Mouse (Mus musculus): ENCODE results near the gene Pfdn2.

Pfdn2 gene

DNA sequence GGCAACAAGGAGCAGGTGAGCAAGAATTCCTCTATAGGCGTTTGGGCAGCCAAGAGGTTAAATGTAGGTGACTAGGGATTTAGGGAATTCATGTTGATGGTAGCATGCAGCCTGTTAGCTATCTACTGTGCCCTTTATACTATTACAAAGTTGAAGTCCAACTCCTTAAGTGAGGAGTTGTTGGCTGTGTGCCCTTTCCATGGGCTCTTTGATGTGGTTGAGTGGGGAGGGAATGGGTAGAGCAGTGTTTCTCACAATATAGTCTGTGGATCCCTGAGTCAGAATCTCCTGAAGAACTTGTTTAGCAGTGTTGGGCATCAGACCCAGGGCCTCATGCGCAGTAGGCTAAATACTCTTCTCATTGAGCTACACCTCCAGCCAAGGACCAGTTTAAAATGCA lies 11.3 kb downstream of the Pfdn2 start:
- DNase-seq, result no peak

DNA sequence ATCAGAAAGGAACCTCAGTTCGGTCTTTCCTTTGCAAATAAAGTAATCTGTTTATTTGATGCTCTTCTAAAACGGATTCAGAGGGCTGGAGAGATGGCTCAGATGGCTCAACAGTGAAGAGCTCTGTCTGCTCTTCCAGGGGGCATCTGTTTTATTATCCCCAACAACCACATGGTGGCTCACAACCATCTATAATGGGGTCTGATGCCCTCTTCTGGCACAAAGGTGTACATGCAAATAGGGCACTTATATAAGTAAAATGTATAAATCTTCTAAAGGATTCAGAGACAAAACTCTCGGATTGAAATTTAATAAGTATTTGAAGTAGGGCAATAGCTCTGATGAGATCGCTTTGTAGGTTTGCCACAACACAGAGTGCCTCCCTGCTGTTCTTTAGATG lies 13.0 kb downstream of the Pfdn2 start:
- DNase-seq, result peak; percentile 33 to 39

DNA sequence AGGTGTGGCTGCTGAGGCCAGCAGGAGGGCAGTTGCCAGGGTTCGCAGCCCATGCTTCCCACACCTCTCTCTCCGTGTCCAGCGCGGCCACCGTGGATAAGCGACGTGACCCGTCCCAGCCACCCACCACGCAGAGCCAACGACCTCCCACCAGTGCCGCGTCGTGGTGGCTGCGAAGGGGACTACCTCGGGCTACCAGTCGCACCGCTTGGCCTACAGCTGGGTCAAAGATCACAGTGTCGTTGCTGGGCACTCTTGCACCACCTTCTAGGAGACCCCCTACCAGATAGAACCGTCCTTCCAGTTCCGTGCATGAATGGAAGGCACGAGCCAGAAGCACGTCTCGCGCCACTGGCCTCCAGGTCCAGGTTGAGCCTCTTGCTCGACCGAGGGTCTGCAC lies 14.8 kb downstream of the Pfdn2 start:
- peak in 1 of 2 experiments; percentile 47 for DNase-seq

DNA sequence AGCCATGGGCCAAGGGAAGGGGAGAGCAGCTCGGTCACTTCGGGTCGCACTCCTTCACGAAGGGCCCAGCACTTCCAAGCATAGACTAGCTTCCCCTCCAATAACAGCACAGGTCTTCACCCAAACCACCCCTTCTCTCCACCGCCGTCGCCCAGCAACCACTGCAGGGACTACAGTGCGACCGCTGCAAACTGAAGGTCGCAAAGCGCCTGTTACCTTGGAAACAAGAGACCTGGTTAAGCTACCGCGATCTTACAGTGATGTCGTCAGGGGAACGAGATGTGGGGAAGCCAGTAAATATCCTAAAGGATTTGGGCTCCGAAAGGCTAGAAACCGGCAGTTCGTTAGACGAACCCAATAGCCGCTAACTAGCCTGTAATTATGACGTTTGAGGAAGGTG lies 15.2 kb downstream of the Pfdn2 start, which contains the start of gene Klhdc9:
Klhdc9 (minus strand) TSS at position 143 of the 400 bp plus-strand sequence.
- peak; percentile 78 to 85 for DNase-seq

DNA sequence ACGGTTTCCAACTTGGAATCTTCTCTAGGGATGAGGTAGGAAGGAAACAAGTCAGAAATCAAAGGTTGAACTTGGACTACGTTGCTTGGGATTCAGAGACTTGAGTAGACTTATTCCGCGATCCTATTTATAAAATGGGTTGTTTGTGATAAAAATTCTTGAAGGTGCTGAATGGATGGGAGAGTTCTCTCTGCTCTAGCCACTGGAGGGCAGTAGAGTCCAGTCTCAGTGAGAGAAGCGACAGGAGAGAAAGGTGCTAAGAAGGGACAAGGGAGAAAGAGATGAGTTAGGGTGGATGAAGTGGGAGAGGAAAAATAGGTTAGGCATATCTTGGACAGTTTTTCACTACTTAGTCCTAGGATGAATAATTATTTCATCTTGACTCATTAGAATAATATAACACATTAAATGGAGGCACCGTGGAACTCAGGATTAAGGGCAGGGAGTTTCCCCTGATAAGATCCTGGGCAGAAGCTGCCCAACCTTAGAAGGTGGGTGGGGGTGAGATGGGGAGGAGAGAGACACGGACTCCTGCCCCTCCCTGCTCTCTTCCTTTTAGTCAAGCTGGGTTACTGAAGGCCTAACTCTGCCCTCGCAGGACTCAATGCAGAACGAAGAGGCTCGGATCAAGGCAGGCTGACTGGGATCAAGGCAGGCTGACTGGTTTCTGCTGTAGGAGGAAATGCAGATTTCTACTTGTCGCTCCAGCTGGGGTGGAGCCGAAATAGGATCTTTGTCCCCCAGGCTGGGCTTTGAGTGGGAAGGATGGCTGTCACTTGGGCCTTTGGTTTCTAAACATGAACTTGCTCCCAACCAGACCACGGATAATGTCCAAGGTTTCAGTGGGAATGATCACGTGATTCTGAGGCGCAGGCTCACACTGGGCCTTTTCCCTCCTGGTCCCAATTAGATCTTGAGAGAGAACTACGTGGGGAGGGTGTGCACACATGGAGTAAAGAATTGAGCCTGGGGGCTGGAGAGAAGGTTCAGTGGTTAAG lies 15.9 kb downstream of the Pfdn2 start:
- peak; percentile 80 to 85 for DNase-seq

DNA sequence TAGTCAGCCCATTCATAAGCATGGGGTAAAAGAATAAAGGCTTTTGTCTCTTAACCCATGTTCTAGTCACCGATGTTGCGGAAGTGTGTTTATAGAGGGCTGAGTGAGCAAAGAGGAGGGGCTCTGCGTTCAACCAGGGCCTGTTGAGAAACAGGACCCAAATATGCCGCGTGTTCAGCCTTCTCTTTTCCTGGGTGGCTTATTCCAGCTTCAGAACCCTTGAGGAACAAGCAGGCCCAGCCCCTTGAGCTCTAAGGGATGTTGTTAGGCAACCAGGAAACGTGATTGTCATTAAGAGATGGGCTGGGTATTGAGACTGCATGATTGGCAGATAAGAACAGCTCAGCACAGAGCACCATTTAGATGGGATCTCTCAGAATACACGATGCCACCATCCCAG lies 20.5 kb downstream of the Pfdn2 start:
- no peak for DNase-seq

DNA sequence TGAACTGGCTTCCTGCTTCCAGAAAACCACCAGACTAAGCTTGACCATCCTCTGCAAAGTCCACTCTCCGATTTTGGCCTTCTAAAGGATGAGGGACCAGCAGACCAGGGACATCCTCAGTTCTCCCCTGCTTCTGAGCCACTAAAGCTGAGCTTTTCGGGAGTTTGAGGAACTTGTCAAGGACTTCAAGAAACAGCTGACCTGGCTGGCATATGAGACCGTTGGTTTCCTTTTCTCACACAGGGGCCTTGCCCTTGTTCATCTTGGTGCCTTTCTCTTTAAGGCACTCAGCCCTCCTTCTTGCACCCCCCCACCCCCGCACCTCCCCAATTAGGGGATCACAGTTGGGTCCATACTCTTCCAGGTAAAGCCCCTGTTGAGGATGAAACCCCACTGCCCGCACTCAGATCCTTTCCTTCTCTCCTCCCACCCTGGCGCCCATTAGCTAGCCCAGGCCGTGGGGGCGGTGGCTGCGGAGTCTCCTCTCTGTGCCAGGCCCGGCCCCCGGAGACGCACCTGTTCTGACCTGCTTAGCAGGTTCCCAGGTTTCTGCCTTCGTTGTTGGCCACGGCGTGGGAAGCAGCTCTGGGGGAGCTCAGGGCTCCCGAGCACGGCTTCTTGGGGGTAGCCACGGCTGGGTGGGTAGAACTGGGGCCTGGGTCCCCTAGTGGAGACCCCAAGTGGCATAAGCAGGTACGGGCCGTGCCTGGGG lies 24.5 kb downstream of the Pfdn2 start, which contains the start of gene Nectin4:
Nectin4 (plus strand) TSS at position 255 of the 712 bp plus-strand sequence.
- DNase-seq, result no peak

DNA sequence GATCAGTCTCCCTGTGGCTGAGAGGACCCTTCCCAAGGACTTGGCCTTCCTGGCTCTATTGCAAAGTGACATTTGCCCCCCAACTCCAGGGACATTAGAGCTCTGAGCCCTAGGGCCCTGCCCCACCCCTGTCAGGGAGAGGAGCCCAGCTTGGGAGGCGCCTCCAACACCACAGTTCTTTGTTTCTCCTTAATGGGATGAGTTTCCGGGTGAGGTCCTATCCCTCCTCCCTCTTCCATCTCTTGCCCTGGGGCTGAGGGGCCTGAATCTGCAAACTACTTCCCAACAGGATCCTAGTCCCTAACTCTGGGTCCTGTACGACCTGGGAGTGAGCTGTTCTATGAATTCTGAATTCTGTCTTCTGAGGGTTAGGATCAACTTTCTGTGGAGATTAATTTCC lies 27.4 kb downstream of the Pfdn2 start:
- no peak for DNase-seq

DNA sequence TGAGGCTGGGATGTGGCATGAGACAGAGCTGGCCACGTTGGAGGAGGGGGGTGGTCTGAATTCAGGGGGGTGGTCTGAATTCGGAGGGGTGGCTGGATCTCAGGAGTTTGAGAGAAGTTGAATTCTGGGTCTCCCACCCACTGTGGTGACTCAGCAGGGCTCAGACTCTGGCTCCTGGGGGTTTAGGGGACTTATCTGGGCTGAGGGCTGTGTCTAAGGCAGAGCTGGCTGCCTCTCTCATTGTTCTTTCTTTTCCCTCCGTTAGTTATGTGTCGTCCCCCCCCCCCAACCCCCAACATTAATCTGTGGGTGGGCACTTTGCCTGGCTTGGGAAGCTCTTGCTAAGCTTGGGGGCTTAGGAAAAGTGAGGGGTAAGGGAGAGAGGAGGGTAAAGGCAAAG lies 28.5 kb downstream of the Pfdn2 start:
- DNase-seq, result no peak

DNA sequence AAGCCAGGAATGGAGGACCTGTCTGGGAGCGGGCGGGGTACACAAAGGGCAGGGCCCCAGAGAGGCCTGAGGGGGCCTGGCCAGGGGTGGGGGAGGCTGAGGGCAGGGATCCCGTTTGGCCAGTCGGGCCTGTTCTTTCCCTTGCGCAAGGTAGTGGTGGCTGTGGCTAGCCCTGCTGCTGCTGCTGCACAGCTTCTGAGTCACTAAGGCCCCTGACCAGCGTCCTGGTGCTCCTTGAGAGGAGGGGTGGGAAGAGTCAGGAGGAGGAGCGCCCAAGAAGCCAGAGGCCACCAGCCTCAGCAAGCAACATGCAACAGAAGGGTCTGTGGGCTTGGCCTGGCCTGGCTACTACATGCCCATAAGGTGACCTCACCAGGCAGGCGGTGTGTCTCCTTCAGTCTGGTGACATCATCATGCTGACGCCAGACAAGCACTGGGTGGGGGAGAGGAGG lies 30.2 kb downstream of the Pfdn2 start:
- DNase-seq, result no peak

DNA sequence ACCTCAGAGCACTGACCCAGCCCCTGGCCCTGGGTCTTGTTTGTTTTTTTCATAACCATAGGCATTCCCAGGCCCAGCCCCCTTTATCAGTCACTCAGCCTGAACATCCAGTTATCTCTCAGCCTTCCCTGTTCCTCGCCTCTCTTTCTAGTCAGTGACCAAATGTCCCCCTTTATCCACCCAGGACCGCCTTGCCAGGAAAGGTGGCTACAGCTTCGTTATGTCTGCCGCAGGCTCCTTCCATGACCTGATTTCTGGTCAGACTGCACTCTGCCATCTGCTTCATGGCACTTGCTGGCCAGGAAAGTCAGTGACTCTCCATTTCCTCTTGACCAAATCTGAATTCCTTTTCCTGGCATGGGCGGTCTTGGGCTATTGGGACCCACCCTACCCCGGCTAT lies 32.8 kb downstream of the Pfdn2 start:
- DNase-seq, result peak; percentile 58 to 70

DNA sequence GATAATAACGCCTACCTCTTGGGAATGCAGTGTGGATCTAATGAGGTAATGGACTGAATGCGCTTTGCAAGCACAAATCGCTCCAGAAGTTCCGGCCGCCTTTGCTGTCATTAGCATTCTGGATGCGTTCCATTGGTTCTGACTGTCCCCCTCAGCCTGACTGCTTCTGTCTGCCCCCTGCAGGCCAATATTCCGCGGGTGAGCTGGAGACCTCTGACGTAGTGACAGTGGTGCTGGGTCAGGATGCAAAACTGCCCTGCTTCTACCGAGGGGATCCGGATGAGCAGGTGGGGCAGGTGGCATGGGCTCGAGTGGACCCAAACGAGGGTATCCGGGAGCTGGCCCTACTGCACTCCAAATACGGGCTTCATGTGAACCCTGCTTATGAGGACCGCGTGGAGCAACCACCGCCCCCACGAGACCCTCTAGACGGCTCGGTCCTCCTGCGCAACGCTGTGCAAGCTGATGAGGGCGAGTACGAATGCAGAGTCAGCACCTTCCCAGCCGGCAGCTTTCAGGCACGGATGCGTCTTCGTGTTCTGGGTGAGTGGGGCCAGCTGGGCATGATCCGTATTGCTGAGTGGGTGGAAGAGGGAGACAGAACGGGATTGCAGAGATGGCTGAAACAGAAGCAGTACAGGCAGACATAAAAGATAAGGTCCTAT lies 34.6 kb downstream of the Pfdn2 start:
- peak; percentile 86 to 92 for DNase-seq

DNA sequence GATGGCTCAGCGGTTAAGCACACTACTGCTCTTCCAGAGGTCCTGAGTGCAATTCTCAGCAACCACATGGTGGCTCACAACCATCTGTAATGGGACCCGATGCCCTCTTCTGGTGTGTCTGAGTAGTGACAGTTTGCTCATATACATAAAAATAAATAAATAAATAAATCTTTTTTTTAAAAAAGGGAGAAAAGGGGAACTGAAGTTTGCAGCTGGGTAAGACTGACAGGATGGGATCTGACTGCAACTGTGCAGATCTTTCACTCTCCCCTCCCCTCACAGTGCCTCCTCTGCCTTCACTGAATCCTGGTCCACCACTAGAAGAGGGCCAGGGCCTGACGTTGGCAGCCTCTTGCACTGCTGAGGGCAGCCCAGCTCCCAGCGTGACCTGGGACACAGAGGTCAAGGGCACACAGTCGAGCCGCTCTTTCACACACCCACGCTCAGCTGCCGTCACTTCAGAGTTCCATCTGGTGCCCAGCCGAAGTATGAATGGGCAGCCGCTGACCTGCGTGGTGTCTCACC lies 36.7 kb downstream of the Pfdn2 start:
- DNase-seq, result no peak

DNA sequence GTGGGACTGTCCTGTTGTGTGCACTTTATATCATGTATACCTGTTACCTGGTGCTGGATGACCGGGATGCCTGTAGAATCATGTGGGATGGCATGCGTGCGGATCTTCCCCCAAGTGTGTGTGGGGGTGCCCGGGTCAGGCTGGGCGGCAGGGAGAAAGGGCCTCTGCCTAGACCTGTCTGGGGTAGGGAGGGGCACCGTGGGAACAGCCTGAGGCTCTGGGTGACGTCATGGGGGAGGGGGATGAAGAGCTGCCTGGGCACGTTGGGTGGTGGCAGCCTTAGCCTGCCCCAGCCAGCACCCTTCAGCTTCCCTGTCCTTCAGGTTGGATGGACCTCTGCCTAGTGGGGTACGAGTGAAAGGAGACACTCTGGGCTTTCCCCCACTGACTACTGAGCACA lies 38.9 kb downstream of the Pfdn2 start:
- no peak for DNase-seq

DNA sequence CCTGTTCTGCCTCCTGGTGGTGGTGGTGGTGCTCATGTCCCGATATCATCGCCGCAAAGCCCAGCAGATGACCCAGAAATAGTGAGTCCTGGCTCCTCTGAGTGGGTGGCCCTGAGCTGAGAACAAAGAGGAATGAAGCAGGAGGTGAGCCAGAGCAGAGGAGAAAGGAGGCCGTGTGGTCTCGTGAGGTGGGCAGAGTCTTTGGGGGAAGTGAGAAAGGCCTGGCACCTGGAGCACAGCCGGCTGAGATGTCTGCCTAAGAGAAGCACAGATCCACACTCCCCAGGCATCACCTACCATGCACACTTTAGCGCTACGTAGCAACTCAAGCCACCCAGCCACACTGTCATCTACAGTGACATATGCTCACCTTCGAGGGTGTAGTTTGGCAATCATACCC lies 39.7 kb downstream of the Pfdn2 start:
- no peak for DNase-seq

DNA sequence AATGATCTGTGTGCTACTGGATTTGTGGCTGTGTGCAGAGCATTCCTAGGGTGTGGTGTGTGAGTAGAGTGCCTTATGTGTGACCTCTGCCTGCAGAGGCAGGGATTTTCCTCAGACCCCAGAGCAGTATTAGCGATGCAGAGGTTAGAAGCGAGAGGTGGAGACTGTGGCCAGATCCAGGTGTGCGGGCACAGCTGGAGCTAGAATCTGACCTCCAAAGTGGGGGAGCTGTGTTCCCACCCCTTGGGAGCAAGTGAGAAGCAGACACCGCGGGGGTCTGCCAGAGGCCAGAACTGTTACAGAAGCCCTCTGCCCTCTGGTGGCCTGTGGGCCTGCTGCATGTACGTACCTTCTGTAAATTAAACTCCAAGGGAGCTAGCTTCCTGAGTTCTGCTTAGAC lies 41.6 kb downstream of the Pfdn2 start:
- DNase-seq, result no peak

DNA sequence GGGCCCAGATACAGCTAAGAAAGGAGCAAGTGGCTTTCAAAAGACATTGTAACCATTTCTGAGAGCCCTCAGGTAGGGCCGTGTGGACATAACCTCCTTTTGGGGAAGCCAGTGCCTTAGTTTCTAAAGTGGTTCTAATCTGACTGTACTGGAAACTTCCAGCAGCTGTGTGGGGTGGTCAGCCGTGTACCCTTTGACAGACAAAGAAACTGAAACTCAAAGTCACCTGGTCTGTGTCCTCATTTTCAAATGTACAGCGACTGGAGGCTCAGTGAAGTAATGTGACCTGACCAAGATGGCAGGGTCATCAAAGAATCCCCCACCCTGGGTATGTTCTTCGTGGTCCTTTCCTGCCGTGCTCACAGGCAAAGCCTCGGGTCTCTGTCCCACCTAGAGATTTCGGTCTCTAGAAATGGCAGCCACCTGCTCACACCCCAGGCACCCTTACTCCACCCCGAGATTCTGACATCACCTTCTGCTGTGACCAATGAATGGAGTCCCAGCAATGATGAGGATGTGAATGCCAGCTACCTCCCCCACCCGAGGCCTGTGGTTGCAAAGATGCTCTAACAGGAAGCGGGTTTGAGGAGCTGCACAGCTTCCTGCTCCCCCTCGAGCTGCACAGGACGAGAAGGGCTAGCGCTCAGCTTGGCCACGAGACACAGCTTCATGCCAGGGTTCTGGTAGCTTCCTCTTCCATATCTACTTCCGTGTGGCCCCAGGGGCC lies 43.1 kb downstream of the Pfdn2 start, which contains the start of gene Arhgap30:
Arhgap30 (plus strand) TSS at position 579 of the 727 bp plus-strand sequence.
- no peak for DNase-seq

DNA sequence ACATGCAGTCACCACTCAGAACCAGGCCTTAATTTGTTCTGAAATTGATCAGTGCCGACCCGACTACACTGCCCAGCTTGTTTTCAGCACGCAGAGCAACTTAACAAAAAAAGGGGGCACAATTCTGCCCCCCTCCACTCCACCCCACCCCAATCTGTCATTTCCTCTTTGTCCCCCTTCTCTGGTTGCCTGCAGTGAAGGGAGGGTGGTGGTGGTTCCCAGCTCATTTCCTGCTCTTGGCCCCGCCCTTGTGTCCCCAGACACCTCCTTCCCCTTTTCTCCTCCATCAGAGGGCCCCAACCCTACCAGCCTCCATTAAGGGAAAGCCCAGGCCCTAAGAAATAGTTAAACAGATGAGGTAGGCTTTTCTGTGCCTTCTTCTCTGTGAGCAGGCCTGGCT lies 44.6 kb downstream of the Pfdn2 start:
- no peak for DNase-seq

DNA sequence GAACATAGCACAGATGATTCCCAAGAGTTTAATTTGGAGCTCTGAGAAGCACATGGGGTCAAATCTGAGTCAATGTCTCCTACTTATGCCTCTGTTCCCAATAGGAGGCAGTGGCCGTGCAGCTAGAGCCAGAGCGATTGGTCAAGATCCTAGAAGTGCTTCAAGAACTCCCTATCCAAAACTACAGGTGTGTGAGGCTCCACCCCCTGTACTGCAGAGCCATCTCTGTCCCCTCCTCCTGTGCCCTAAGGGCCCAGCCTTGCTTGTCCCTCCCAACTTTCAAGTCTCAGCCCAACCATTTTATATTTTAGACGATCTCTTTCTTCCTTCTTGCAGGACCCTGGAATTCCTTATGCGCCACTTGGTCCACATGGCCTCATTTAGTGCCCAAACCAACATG lies 56.4 kb downstream of the Pfdn2 start:
- DNase-seq, result no peak

DNA sequence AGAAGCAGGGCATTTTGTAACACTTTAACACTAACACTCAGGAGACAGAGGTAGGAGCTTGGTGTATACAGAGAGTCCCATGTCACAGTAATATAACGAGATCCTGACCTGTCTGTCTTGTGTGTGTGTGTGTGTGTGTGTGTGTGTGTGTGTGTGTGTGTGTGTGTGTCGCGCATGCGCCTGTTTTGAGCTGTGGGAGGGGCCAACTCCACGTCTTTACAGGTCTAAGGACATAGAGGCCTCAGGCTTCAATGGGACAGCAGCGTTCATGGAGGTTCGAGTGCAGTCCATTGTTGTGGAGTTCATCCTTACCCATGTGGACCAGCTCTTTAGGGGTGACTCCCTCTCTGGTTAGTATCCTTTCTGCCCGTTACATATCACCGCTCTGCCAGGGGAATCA lies 57.5 kb downstream of the Pfdn2 start:
- no peak for DNase-seq

DNA sequence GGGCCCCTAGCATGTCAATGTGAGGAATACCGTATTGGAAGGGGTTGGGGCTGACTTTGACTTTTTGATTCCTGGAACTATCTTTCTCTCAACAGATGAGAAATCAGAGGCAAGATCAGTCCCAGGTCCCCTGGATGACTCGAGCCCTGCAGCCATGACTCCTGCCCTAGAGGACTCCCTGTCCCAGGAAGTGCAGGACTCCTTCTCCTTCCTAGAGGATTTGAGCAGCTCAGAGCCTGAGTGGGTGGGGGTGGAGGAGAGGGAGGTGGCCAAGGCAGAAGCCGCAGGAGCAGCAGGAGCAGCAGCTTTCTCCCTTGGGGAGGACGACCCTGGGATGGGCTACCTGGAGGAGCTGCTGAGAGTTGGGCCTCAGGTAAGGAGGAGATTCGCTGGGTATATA lies 61.8 kb downstream of the Pfdn2 start:
- no peak for DNase-seq

Measured in cerebellum, adult 18-20 months (tissue).